In the genomic region with DNA sequence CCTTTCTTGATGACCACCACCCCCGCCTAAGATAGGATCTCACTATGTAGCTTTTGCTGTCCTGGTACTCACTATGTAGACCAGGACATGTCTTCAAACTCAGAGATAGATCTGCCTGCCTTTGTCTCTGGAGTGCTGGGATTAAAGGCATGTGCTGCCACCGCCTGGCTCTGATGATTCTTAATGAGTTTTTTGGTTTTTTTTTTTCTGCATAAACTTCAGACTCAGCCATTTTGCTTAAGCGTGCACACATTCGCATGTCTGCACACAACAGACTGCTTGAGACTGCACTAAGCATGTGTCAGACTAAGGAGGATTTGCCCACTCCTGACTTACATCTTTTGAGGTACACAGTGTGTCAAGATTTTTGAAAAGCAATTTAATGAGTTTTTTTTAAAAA, we compare ENCODE assay signal across 13 mouse cellular contexts. TPM values are rescaled to one million over a fixed set of nuclear protein-coding genes. Genes with fewer than 3 reads are reported as not detected.
DNase-seq lines count a peak whose midpoint lies in the region; TF ChIP-seq lines count a peak whose summit lies in the region.
"Had no signal": no experiment of that assay in that cellular context is flagged by ENCODE, and none has a peak within 500 bp of the region (broad histone marks: within the 10 kb centered on the region; RNA-seq: fewer than 3 reads in every experiment).

No protein-coding gene starts in this region.

- TF ChIP-seq EP300 in heart, adult 2 months (IDR thresholded peaks at IDR 0.05; ENCODE audit: insufficient read depth, low read depth, low read length) = no peak

- H3K27ac ChIP-seq in heart, adult 2 months = no peak overlapping the region
- no peak overlapping the region for H3K27ac ChIP-seq in limb, embryonic 10.5 days
- H3K27ac ChIP-seq: midbrain, embryonic 15.5 days had no signal

- H3K9ac ChIP-seq in heart, adult 2 months (ENCODE audit: low read depth, low read length) = no peak overlapping the region
- H3K9ac ChIP-seq: midbrain, embryonic 15.5 days had no signal

- TF ChIP-seq POLR2A in heart, adult 2 months (IDR thresholded peaks at IDR 0.05; ENCODE audit: insufficient read depth, low read depth, low read length) = no peak

- H3K4me3 ChIP-seq in heart, adult 2 months = no peak overlapping the region
- no peak overlapping the region for H3K4me3 ChIP-seq in limb, embryonic 10.5 days
- H3K4me3 ChIP-seq: midbrain, embryonic 15.5 days had no signal

- H3K36me3 ChIP-seq in heart, adult 2 months (ENCODE audit: control insufficient read depth, insufficient read depth, low read length) = no peaks in the 10 kb centered on the region
- no peaks in the 10 kb centered on the region for H3K36me3 ChIP-seq in limb, embryonic 10.5 days
- H3K36me3 ChIP-seq: midbrain, embryonic 15.5 days had no signal

- H3K4me1 ChIP-seq in heart, adult 2 months (ENCODE audit: control insufficient read depth, insufficient read depth, low read length) = no peaks in the 10 kb centered on the region
- peaks cover 29% of the 10 kb centered on the region for H3K4me1 ChIP-seq in limb, embryonic 10.5 days

- H3K9me3 ChIP-seq in limb, embryonic 10.5 days (replicated peaks) = no peaks in the 10 kb centered on the region
- H3K9me3 ChIP-seq: midbrain, embryonic 15.5 days had no signal

- 76% methylated on average over 4 of the region's 4 CpGs for WGBS in heart, adult 2 months
- 89% methylated on average over 4 of the region's 4 CpGs for WGBS in limb, embryonic 10.5 days

- no peaks in the 10 kb centered on the region for H3K27me3 ChIP-seq in heart, adult 2 months (ENCODE audit: control insufficient read depth, insufficient read depth, low read length)
- no peaks in the 10 kb centered on the region for H3K27me3 ChIP-seq in limb, embryonic 10.5 days (ENCODE audit: low read depth, poor library complexity, severe bottlenecking)
- H3K27me3 ChIP-seq: midbrain, embryonic 15.5 days had no signal

- DNase-seq in heart, adult 2 months = no peak
- no peak for DNase-seq in heart, adult 8-10 months (ENCODE audit: low spot score)
- peak; percentile 12 for DNase-seq in lung, postnatal 10 days
- no peak for DNase-seq in lung, postnatal 14 days
- DNase-seq in adipocyte (ENCODE audit: low spot score) = peak; percentile 69
- DNase-seq in thymus, postnatal 14 days = no peak
- no peak for DNase-seq in limb, embryonic 10.5 days (ENCODE audit: low spot score)
- DNase-seq: cerebellum, adult 8-10 months; kidney, postnatal 10 days; liver; lung, adult 2 months; right cerebral cortex, postnatal 25 days had no signal

- H3K79me2 ChIP-seq in heart, adult 2 months (replicated peaks; ENCODE audit: control insufficient read depth, insufficient read depth, low read length) = no peaks in the 10 kb centered on the region

- TF ChIP-seq CTCF in heart, adult 2 months (IDR thresholded peaks at IDR 0.05) = peak; percentile 32; the same call in 1 of the 2 replicates

- intact Hi-C loops in heart, adult 2 months (cut with DNase I) = loop anchor here (5.0 kb wide), 1 partner anchor 78 kb away; no protein-coding TSS in a partner anchor

RNA-seq across cellular contexts. Expression of a gene that starts 24.0 kb away (rescaled TPM):
- total RNA-seq in heart, adult 2 months (2021) = 1 to 10 TPM; 2.3 to 2.7 TPM
- 1.1 and 1.7 TPM in 2 replicates for polyA plus RNA-seq in heart, adult 2 months (2012; rRNA removed)
- total RNA-seq in heart, adult 8-10 months (2022) = 1 to 10 TPM; 2.0 to 4.9 (median 2.5) TPM
- polyA plus RNA-seq in limb, embryonic 10.5 days (2016; fragmentation: Nextera tagmentation; extraction: Ambion mirVana) = 4.2 and 6.3 TPM in 2 replicates

Comparison
In these comparisons a context has a peak if more than half of its experiments do, and no peak if none do; other contexts are left out.
1. DNase-seq: peak in lung, postnatal 10 days (single experiment) and adipocyte (single experiment); none in heart, adult 2 months (0 of 2), heart, adult 8-10 months (single experiment), lung, postnatal 14 days (single experiment), thymus, postnatal 14 days (single experiment) and limb, embryonic 10.5 days (single experiment).